ENCODE assay signal across 8 mouse cellular contexts in the genomic region with DNA sequence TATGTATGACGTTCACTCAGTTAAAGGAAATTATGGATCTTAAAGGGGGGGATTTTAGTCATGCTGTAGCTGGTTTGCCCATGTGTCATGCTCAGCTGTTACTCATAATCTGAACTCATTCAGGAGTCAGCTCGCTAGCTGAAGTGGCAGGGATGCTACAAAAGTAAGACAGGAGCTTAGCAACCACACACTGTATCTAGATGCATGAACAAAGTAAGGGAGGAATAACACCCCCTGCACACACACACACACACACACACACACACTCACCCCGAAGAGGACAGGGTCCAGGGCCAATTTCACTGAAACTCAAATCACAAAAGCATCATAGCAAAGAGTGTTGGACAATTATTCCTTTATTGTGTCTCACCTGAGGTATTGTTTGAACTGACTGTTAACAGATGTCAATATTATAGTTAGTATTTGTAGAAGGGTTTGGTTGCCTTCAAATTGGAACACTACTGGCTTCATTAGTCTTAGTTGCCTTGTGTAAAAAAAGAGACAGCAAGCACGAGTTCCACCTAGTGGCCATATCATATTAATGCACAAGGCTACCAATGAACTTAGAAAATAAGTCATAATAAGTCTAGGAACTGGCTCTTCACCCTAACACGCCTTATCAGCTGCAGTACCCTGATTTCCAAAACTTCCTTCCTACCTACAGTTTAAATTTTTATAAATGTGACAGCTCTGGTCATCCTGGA. TPM values are rescaled to one million over a fixed set of nuclear protein-coding genes. Genes with fewer than 3 reads are reported as not detected.
A peak's percentile ranks its signal among the peaks of the same experiment; 100 is the strongest.
DNase-seq lines count a peak whose midpoint lies in the region; ATAC-seq lines count a peak whose summit lies in the region.

No protein-coding gene starts in this region.

- H3K9me3 ChIP-seq in embryonic facial prominence, embryonic 14.5 days (ENCODE audit: control insufficient read depth, low read length), result no peaks in the 10 kb centered on the region

- H3K4me2 ChIP-seq in embryonic facial prominence, embryonic 14.5 days (ENCODE audit: low read depth, low read length), result no peak overlapping the region

- H3K36me3 ChIP-seq in embryonic facial prominence, embryonic 14.5 days (ENCODE audit: control insufficient read depth, insufficient read depth, low read length), result no peaks in the 10 kb centered on the region

- H3K27me3 ChIP-seq in embryonic facial prominence, embryonic 14.5 days (replicated peaks; ENCODE audit: control insufficient read depth, insufficient read depth, low read length), result no peaks in the 10 kb centered on the region

- no peak overlapping the region for H3K9ac ChIP-seq in embryonic facial prominence, embryonic 14.5 days (ENCODE audit: low read depth, low read length)

- peak; percentile 68 for DNase-seq in heart, adult 11 months
- no peak for DNase-seq in heart, postnatal 25 days (ENCODE audit: low spot score)
- peak; percentile 7 for DNase-seq in urinary bladder, postnatal 14 days (ENCODE audit: low spot score)
- no peak for DNase-seq in urinary bladder, postnatal 25 days (ENCODE audit: low spot score)
- peak; percentile 72 for DNase-seq in embryonic facial prominence, embryonic 14.5 days (ENCODE audit: low spot score)
- no peak for DNase-seq in urinary bladder, postnatal 10 days (ENCODE audit: low spot score)
- DNase-seq in adrenal gland, adult 2 months, result no peak

- no peaks in the 10 kb centered on the region for H3K4me1 ChIP-seq in embryonic facial prominence, embryonic 14.5 days (ENCODE audit: control insufficient read depth, insufficient read depth, low read length)

- intact Hi-C loops in heart, postnatal 25 days (cut with DNase I), result loop anchor here (5.0 kb wide), 1 partner anchor 703 kb away; the partner anchor contains the start of gene Sdhaf3

- no peak overlapping the region for H3K4me3 ChIP-seq in embryonic facial prominence, embryonic 14.5 days (ENCODE audit: low read depth, low read length)

- ATAC-seq in embryonic facial prominence, embryonic 14.5 days (ENCODE audit: low read depth), result no peak
- peak; percentile 99 for ATAC-seq in megakaryocyte progenitor cell, adult 5-6 weeks (replicated peaks; ENCODE audit: poor library complexity)

- H3K27ac ChIP-seq in embryonic facial prominence, embryonic 14.5 days (replicated peaks; ENCODE audit: low read depth, low read length), result no peak overlapping the region

- 58% methylated on average over 5 of the region's 5 CpGs for WGBS in embryonic facial prominence, embryonic 14.5 days

RNA-seq across cellular contexts. Expression of gene Asns, which starts 32.5 kb away (rescaled TPM):
- 1 to 10 TPM; 3.7 to 4.4 TPM for total RNA-seq in heart, postnatal 25 days (2021)
- polyA plus RNA-seq in embryonic facial prominence, embryonic 14.5 days (2014; fragmentation: Nextera tagmentation; extraction: Ambion mirVana), result 67.7 and 67.8 TPM in 2 replicates
- total RNA-seq in megakaryocyte progenitor cell, adult 5-6 weeks (2015), result 64.9 and 95.9 TPM in 2 replicates
- 33.3 and 46.0 TPM in 2 replicates for total RNA-seq in megakaryocyte progenitor cell, adult 5-6 weeks (2017)
- 10 to 100 TPM; 51.1 to 80.3 TPM for total RNA-seq in adrenal gland, adult 2 months (2021)
- polyA plus RNA-seq in adrenal gland, adult 2 months (2012; rRNA removed), result 12.3 and 16.8 TPM in 2 replicates

Comparison
In these comparisons a context has a peak if more than half of its experiments do, and no peak if none do; other contexts are left out.
1. DNase-seq: peak in heart, adult 11 months (single experiment), urinary bladder, postnatal 14 days (single experiment) and embryonic facial prominence, embryonic 14.5 days (single experiment); none in heart, postnatal 25 days (single experiment), urinary bladder, postnatal 25 days (single experiment), urinary bladder, postnatal 10 days (single experiment) and adrenal gland, adult 2 months (single experiment).
2. RNA of gene Asns, which starts 32.5 kb away (total RNA-seq): 33.3 to 95.9 TPM in megakaryocyte progenitor cell, adult 5-6 weeks and 51.1 to 80.3 TPM in adrenal gland, adult 2 months; 3.7 to 4.4 TPM in heart, postnatal 25 days; every median in the first group is over 4 times any median in the second.